Comparison of ENCODE assay signal across 11 mouse cellular contexts in the genomic region with DNA sequence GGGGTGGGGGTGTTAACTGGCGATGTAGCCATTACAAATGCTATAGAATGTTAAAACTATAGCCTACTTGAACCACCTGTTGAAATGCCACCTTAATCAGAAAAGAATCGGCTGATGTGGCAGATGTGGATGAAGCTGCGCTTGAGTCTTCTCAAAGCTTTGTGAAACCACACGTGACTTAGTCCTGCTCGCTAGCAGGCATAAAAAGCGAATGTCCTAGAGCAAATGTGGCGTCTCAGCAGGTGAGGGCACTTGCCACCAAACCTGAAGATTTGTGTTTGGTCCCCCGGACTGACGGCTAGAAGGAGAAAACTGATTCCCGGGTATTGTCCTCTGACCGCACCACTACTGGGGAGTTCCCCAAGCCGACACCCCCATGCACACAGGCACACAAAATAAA.
A peak's percentile ranks its signal among the peaks of the same experiment; 100 is the strongest.
DNase-seq lines count a peak whose midpoint lies in the region; ATAC-seq lines count a peak whose summit lies in the region.
"Had no signal": no experiment of that assay in that cellular context is flagged by ENCODE, and none has a peak within 500 bp of the region (broad histone marks: within the 10 kb centered on the region; RNA-seq: fewer than 3 reads in every experiment).

No protein-coding gene starts in this region.

- no peaks in the 10 kb centered on the region for H3K36me3 ChIP-seq in heart, embryonic 13.5 days
- no peaks in the 10 kb centered on the region for H3K36me3 ChIP-seq in embryonic facial prominence, embryonic 15.5 days
- no peaks in the 10 kb centered on the region for H3K36me3 ChIP-seq in limb, embryonic 15.5 days

- peaks cover 55% of the 10 kb centered on the region for H3K4me1 ChIP-seq in heart, embryonic 13.5 days
- H3K4me1 ChIP-seq in embryonic facial prominence, embryonic 15.5 days, result peaks cover 42% of the 10 kb centered on the region
- H3K4me1 ChIP-seq in limb, embryonic 15.5 days, result peaks cover 29% of the 10 kb centered on the region

- no peak overlapping the region for H3K4me3 ChIP-seq in heart, embryonic 13.5 days
- H3K4me3 ChIP-seq in embryonic facial prominence, embryonic 15.5 days (replicated peaks), result peak overlapping the region; percentile 44; the same call in 1 of the 2 replicates
- no peak overlapping the region for H3K4me3 ChIP-seq in limb, embryonic 15.5 days

- no peaks in the 10 kb centered on the region for H3K9me3 ChIP-seq in heart, embryonic 13.5 days
- H3K9me3 ChIP-seq in embryonic facial prominence, embryonic 15.5 days (replicated peaks), result no peaks in the 10 kb centered on the region
- H3K9me3 ChIP-seq in limb, embryonic 15.5 days, result no peaks in the 10 kb centered on the region

- 55% methylated on average over 12 of the region's 12 CpGs for WGBS in heart, embryonic 13.5 days
- WGBS in embryonic facial prominence, embryonic 15.5 days, result 36% methylated on average over 12 of the region's 12 CpGs
- 30% methylated on average over 12 of the region's 12 CpGs for WGBS in limb, embryonic 15.5 days

- H3K9ac ChIP-seq in heart, embryonic 13.5 days, result 0 out of 2 replicates have a peak overlapping the region, but pooled peaks have one; percentile 34
- H3K9ac ChIP-seq in embryonic facial prominence, embryonic 15.5 days, result no peak overlapping the region
- H3K9ac ChIP-seq in limb, embryonic 15.5 days, result no peak overlapping the region

- H3K4me2 ChIP-seq in heart, embryonic 13.5 days, result peak overlapping the region; percentile 76
- H3K4me2 ChIP-seq in embryonic facial prominence, embryonic 15.5 days (replicated peaks), result peak overlapping the region; percentile 55
- H3K4me2 ChIP-seq in limb, embryonic 15.5 days, result peak overlapping the region; percentile 59

- H3K27ac ChIP-seq in heart, embryonic 13.5 days (replicated peaks), result peak overlapping the region; percentile 86
- H3K27ac ChIP-seq in embryonic facial prominence, embryonic 15.5 days (replicated peaks), result peak overlapping the region; percentile 92
- H3K27ac ChIP-seq in limb, embryonic 15.5 days, result peak overlapping the region; percentile 91

- intact Hi-C loops in heart, postnatal 10 days (cut with DNase I), result no loop called here

- no peak for ATAC-seq in heart, embryonic 13.5 days (ENCODE audit: extremely low read depth, insufficient number of reproducible peaks, low FRiP score, low TSS enrichment)
- ATAC-seq in embryonic facial prominence, embryonic 15.5 days (ENCODE audit: insufficient number of reproducible peaks, low FRiP score, low TSS enrichment, low read depth), result no peak
- no peak for ATAC-seq in limb, embryonic 15.5 days (ENCODE audit: insufficient number of reproducible peaks, low FRiP score, low TSS enrichment, low read depth)

- H3K27me3 ChIP-seq in heart, embryonic 13.5 days (replicated peaks), result no peaks in the 10 kb centered on the region
- H3K27me3 ChIP-seq in embryonic facial prominence, embryonic 15.5 days, result no peaks in the 10 kb centered on the region
- no peaks in the 10 kb centered on the region for H3K27me3 ChIP-seq in limb, embryonic 15.5 days

- no peak for DNase-seq in heart, postnatal 10 days
- DNase-seq in 3T3-L1 (ENCODE audit: low read depth, low spot score), result peak; percentile 25
- DNase-seq in right cerebral cortex, postnatal 25 days, result no peak
- DNase-seq in cerebellum, postnatal 25 days, result no peak
- no peak for DNase-seq in urinary bladder, adult 2 months (ENCODE audit: low spot score)
- DNase-seq: cerebellum, adult 11 months; layer of hippocampus, postnatal 36 days; thymus, adult 18-20 months had no signal
